Mouse (Mus musculus): ENCODE data around the gene Sh2b3. TPM values are rescaled to one million over a fixed set of nuclear protein-coding genes. Genes with fewer than 3 reads are reported as not detected.

The Sh2b3 gene
- polyA plus RNA-seq, 1 experiment from 2014 or later, result 24.4 TPM

DNA sequence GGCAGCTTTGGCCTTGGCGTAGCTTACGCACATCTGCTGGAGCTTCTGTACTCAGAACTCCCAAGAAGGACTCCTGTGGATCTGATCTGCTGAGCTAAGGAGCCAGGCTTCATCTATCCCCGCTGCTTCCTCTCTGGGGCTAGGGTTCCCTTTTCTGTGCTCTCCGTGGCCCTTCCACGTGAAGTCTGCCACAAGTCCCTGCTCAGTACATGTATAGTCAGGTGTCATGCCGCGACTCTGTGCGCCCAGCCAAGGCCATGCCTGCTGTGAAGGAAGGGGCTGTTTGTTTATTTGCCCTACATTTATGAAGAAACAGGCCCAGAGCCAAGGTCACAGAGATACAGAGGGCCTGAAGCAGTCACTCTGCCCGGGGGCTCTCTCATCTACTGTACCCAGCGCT lies 4.5 kb upstream of the Sh2b3 start:
- WGBS, result 38% methylated on average over 10 of the region's 10 CpGs
- ATAC-seq, result no peak
- DNase-seq (ENCODE audit: low spot score), result no peak
- Histone ChIP-seq H3K9ac (replicated peaks; ENCODE audit: low read depth) (0 out of 2 replicates have a peak overlapping the region, but pooled peaks have one; percentile 26), H3K27ac (ENCODE audit: low read length) (peak overlapping the region; percentile 40), H3K4me2 (replicated peaks; ENCODE audit: low read depth, low read length) (no peak overlapping the region), H3K4me3 (ENCODE audit: low read depth, low read length) (no peak overlapping the region), H3K36me3 (ENCODE audit: insufficient read depth, low read length) (no peaks in the 10 kb centered on the region), H3K4me1 (ENCODE audit: insufficient read depth, low read depth, low read length) (peaks cover 18% of the 10 kb centered on the region; the same call in 1 of the 2 replicates), H3K9me3 (ENCODE audit: low read length) (no peaks in the 10 kb centered on the region), H3K27me3 (replicated peaks; ENCODE audit: insufficient read depth, low read length) (no peaks in the 10 kb centered on the region; the same call in 1 of the 2 replicates)
- no peak for TF ChIP-seq CTCF (IDR thresholded peaks at IDR 0.05)
- TF ChIP-seq EP300 (IDR thresholded peaks at IDR 0.05), result no peak

DNA sequence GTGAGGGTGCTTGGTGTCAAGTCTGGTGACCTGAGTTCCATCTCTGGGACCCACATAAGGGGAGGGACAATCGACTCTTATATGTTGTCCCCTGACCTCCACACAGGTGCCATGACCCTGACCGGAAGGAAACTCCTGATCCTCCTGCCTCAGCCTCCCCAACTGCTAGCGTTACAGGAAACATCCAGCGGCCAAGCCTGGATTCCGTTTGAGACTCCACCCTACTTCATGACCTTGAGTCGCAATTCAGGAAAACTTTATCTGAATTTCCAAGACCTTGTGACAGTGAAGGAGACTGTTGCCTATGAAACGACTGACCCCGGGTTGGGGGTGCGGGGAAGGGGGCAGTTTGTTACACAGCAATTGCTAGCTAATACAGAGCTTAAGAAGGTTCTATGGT lies 4.1 kb upstream of the Sh2b3 start:
- WGBS, result 83% methylated on average over 9 of the region's 9 CpGs
- no peaks in the 10 kb centered on the region for H3K36me3 ChIP-seq (ENCODE audit: insufficient read depth, low read length)
- H3K4me3 ChIP-seq (ENCODE audit: low read depth, low read length), result no peak overlapping the region
- no peak overlapping the region for H3K9ac ChIP-seq (replicated peaks; ENCODE audit: low read depth)
- H3K9me3 ChIP-seq (ENCODE audit: low read length), result no peaks in the 10 kb centered on the region
- H3K27ac ChIP-seq (ENCODE audit: low read length), result 0 out of 2 replicates have a peak overlapping the region, but pooled peaks have one; percentile 40
- ATAC-seq (no peak), DNase-seq (ENCODE audit: low spot score) (no peak)
- no peak for TF ChIP-seq CTCF (IDR thresholded peaks at IDR 0.05)
- no peak for TF ChIP-seq EP300 (IDR thresholded peaks at IDR 0.05)
- H3K4me2 ChIP-seq (replicated peaks; ENCODE audit: low read depth, low read length), result no peak overlapping the region
- peaks cover 18% of the 10 kb centered on the region; the same call in 1 of the 2 replicates for H3K4me1 ChIP-seq (ENCODE audit: insufficient read depth, low read depth, low read length)
- H3K27me3 ChIP-seq (replicated peaks; ENCODE audit: insufficient read depth, low read length), result no peaks in the 10 kb centered on the region; the same call in 1 of the 2 replicates

DNA sequence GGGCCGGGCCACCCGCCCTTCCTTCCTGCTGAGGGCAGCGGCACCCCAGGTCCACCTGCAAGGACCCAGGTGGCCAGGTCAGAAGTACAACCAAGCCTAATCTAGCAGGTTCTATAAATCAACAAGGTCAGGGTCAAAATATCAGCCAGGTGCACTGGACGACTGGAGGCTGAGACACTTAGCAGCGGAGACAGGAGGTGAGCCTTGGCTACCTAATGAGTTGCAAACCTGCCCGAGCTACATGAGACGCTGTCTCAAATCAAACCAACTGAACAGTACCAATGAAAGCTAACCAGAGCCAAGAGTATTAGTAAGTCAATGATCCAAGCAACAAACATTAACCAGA lies 1.7 kb upstream of the Sh2b3 start:
- 21% methylated on average over 7 of the region's 7 CpGs for WGBS
- TF ChIP-seq EP300 (IDR thresholded peaks at IDR 0.05) (no peak), CTCF (IDR thresholded peaks at IDR 0.05) (no peak)
- H3K4me1 ChIP-seq (ENCODE audit: insufficient read depth, low read depth, low read length), result peaks cover 33% of the 10 kb centered on the region

DNA sequence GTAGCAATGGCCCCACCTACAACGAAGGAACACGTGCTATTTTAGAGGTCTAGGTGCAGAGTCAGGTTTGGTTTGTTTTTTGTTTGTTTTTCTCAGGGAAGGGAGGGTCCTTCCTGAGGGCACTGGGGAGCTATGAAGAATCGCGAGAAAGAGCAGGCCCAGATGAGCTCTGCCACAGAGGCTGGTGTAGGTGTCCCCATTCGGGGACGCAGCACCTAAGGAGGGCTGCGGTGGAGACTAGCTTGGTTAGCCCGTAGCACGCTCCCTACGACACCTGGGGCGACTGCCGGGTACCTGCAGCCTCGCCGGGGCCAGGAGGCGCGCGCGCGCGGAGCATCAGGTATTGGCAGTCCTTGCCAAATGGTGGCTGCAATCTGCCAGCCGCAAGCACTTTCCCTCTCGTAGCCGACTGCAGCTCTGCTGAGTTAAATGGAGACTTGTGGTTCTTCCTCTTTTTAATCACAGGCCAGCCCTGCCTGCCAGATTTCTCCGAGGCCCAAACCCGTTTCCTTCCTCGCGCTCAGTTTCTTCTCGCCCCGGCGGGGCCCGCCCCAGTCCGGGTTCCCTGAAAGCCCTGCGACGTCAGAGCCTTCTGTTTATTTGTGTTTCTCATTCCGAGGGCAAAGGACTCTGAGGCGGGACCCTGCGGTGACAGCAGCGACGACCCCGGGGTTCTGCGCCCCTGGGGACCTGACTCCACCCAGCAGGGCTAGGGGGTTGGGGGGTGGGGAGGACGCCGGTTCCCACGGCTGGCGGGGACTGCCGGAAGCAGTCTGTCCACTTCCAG lies 1.1 kb upstream of the Sh2b3 start:
- Histone ChIP-seq H3K4me1 (ENCODE audit: insufficient read depth, low read depth, low read length) (peaks cover 32% of the 10 kb centered on the region), H3K36me3 (ENCODE audit: insufficient read depth, low read length) (no peaks in the 10 kb centered on the region), H3K9me3 (ENCODE audit: low read length) (no peaks in the 10 kb centered on the region), H3K9ac (replicated peaks; ENCODE audit: low read depth) (peak overlapping the region; percentile 43), H3K4me3 (ENCODE audit: low read depth, low read length) (peak overlapping the region; percentile 86), H3K27ac (ENCODE audit: low read length) (peak overlapping the region; percentile 93), H3K4me2 (replicated peaks; ENCODE audit: low read depth, low read length) (peak overlapping the region; percentile 67), H3K27me3 (replicated peaks; ENCODE audit: insufficient read depth, low read length) (no peaks in the 10 kb centered on the region)
- ATAC-seq (peak; percentile 6), DNase-seq (ENCODE audit: low spot score) (peak; percentile 82)
- peak; percentile 84 for TF ChIP-seq EP300 (IDR thresholded peaks at IDR 0.05)
- no peak for TF ChIP-seq CTCF (IDR thresholded peaks at IDR 0.05)
- WGBS, result 1% methylated on average over 41 of the region's 46 CpGs

More for the DNA sequence above, 1.7 kb upstream of the Sh2b3 start:
- H3K27me3 ChIP-seq (replicated peaks; ENCODE audit: insufficient read depth, low read length), result no peaks in the 10 kb centered on the region
- H3K4me2 ChIP-seq (replicated peaks; ENCODE audit: low read depth, low read length), result peak overlapping the region; percentile 67
- no peaks in the 10 kb centered on the region for H3K36me3 ChIP-seq (ENCODE audit: insufficient read depth, low read length)
- peak overlapping the region; percentile 43 for H3K9ac ChIP-seq (replicated peaks; ENCODE audit: low read depth)
- peak overlapping the region; percentile 86 for H3K4me3 ChIP-seq (ENCODE audit: low read depth, low read length)
- no peaks in the 10 kb centered on the region for H3K9me3 ChIP-seq (ENCODE audit: low read length)
- ATAC-seq (no peak), DNase-seq (ENCODE audit: low spot score) (no peak)
- H3K27ac ChIP-seq (ENCODE audit: low read length), result peak overlapping the region; percentile 93

DNA sequence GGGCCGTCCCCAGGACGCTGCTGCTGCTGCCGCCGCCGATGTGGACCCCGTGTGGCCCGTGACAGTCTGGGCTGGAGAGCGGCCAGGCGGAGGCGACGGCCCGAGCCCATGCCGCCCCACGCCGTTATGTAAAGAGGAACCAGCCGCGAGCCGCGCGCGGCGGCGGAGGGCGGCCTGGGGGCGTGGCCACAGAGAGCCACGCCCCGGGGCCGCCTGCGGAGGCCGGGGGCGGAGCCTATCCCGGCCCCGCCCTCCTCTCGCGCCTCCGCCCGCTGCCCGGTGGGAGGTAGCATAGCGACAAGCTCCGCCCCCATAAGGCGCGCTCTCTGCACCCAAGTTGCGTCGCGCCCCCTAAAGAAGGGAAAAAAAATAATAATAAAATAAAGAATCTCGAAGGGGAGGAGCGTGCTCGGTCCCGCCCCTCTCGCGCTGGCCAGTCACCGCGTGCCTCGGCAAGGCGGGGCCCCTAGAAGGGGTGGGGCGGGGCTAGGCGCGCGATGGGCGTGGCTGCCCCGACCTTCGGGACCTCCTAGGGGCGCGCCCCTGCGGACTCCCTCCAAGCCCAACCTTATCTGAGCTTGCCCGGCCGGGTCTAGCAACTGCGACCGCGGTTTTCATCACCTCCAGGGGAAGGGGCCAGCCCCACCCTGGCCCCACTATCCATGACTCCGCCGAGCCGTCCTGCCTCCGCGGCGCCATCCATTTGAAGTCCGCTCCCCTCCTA lies 592 bp downstream of the Sh2b3 start:
- H3K27me3 ChIP-seq (replicated peaks; ENCODE audit: insufficient read depth, low read length), result no peaks in the 10 kb centered on the region
- ATAC-seq (peak; percentile 84), DNase-seq (ENCODE audit: low spot score) (peak; percentile 98)
- H3K27ac ChIP-seq (ENCODE audit: low read length), result peak overlapping the region; percentile 93
- H3K36me3 ChIP-seq (ENCODE audit: insufficient read depth, low read length), result no peaks in the 10 kb centered on the region
- TF ChIP-seq EP300 (IDR thresholded peaks at IDR 0.05) (no peak), CTCF (IDR thresholded peaks at IDR 0.05) (peak; percentile 13; the same call in 1 of the 2 replicates)
- H3K4me1 ChIP-seq (ENCODE audit: insufficient read depth, low read depth, low read length), result peaks cover 31% of the 10 kb centered on the region
- H3K4me3 ChIP-seq (ENCODE audit: low read depth, low read length), result peak overlapping the region; percentile 86
- whole genome bisulfite sequencing, result 0% methylated on average over 39 of the region's 77 CpGs
- no peaks in the 10 kb centered on the region for H3K9me3 ChIP-seq (ENCODE audit: low read length)
- peak overlapping the region; percentile 67 for H3K4me2 ChIP-seq (replicated peaks; ENCODE audit: low read depth, low read length)
- peak overlapping the region; percentile 76 for H3K9ac ChIP-seq (replicated peaks; ENCODE audit: low read depth)
